10 mouse cellular contexts compared by ENCODE assay signal in the genomic region with DNA sequence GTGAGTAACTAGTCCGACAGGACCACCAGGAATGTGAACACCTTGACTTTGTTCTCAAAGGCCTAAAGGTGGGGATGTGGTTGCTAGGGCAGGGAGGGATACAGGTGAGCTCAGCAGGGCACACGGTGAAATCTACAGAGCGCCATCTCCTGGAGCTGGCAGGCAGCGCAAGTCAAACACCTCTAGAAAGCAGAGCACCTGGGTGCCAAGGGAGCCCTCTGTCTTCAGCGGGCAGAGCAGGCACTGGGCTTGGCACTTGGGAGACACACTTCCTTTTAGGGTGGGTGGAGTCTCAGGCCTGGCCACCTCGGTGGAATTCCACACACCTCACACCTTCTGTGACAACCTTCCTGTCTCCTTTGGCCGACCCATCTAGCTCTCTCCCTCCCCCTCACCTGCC.
DNase-seq lines count a peak whose midpoint lies in the region; ATAC-seq lines count a peak whose summit lies in the region.
"Had no signal": no experiment of that assay in that cellular context is flagged by ENCODE, and none has a peak within 500 bp of the region (broad histone marks: within the 10 kb centered on the region; RNA-seq: fewer than 3 reads in every experiment).

No protein-coding gene starts in this region.

- 43% methylated on average over 7 of the region's 7 CpGs for WGBS in hindbrain, embryonic 11.5 days

- H3K36me3 ChIP-seq in hindbrain, embryonic 11.5 days (ENCODE audit: control insufficient read depth, insufficient read depth, low read length), result no peaks in the 10 kb centered on the region
- H3K36me3 ChIP-seq: heart, embryonic 15.5 days had no signal

- H3K9me3 ChIP-seq in hindbrain, embryonic 11.5 days (ENCODE audit: control insufficient read depth, low read length), result no peaks in the 10 kb centered on the region
- H3K9me3 ChIP-seq: G1E; heart, embryonic 15.5 days had no signal

- H3K4me2 ChIP-seq in hindbrain, embryonic 11.5 days (replicated peaks; ENCODE audit: low read depth, low read length), result no peak overlapping the region
- H3K4me2 ChIP-seq: heart, embryonic 15.5 days had no signal

- H3K4me3 ChIP-seq in hindbrain, embryonic 11.5 days (ENCODE audit: low read depth, low read length), result no peak overlapping the region
- H3K4me3 ChIP-seq: heart, embryonic 15.5 days had no signal

- no peak overlapping the region for H3K9ac ChIP-seq in hindbrain, embryonic 11.5 days (ENCODE audit: low read depth, low read length)
- H3K9ac ChIP-seq: heart, embryonic 15.5 days had no signal

- H3K27ac ChIP-seq in hindbrain, embryonic 11.5 days (ENCODE audit: low read depth, low read length), result no peak overlapping the region
- H3K27ac ChIP-seq: heart, embryonic 15.5 days had no signal

- no peaks in the 10 kb centered on the region for H3K4me1 ChIP-seq in hindbrain, embryonic 11.5 days (replicated peaks; ENCODE audit: control insufficient read depth, insufficient read depth, low read length)

- H3K27me3 ChIP-seq in hindbrain, embryonic 11.5 days (ENCODE audit: control insufficient read depth, insufficient read depth, low read length), result no peaks in the 10 kb centered on the region
- H3K27me3 ChIP-seq: heart, embryonic 15.5 days had no signal

- no peak for ATAC-seq in erythroblast, adult 5-6 weeks (replicated peaks; ENCODE audit: low FRiP score, poor library complexity, severe bottlenecking)
- no peak for ATAC-seq in hindbrain, embryonic 11.5 days (ENCODE audit: low FRiP score)

- peak; percentile 23 for DNase-seq in gastrocnemius, adult 18-20 months (ENCODE audit: low spot score)
- DNase-seq in gastrocnemius, adult 8-10 months (ENCODE audit: low spot score in 2 of 2), result no peak
- peak; percentile 12 for DNase-seq in retina, embryonic 14.5 days (ENCODE audit: low spot score)
- no peak for DNase-seq in retina, postnatal 1 day
- peak; percentile 52 to 69 for DNase-seq in kidney, postnatal 4 days
- DNase-seq in thymus, postnatal 14 days, result peak; percentile 34
- DNase-seq in hindbrain, embryonic 11.5 days (ENCODE audit: low spot score), result no peak

Comparison
In these comparisons a context has a peak if more than half of its experiments do, and no peak if none do; other contexts are left out.
1. DNase-seq: peak in gastrocnemius, adult 18-20 months (single experiment), retina, embryonic 14.5 days (single experiment), kidney, postnatal 4 days (2 of 2) and thymus, postnatal 14 days (single experiment); none in gastrocnemius, adult 8-10 months (0 of 2), retina, postnatal 1 day (single experiment) and hindbrain, embryonic 11.5 days (single experiment).